Mouse (Mus musculus): ENCODE data around the gene Cdkn2d.

DNA sequence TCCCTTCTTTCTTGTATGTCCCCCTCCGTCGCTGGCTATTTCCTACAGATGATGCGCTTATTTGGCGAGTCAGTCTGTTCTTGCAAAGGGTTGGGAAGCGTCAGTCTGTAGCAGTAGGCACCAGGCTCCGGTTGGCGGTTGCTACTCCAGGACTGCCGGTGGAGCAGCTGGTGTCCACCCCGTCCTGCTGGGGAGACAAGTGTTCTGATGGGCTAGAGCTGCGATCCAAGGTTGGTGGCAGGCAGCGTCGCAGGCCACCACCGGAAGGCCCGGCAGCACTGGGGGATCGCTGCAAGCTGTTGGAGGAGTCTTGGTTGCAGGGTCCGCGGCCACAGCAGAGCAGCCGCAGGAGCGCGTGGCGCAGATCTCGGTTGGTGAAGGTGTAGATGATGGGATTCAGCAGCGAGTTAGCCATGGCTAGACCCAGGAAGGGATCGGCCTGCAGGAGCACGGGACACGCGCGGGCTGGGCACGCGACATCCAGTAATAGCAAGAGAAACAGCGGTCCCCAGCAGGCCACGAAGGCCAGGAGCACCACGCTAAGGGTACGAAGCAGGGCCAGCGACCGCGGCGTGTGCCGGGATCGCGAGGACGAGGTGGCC, 47.3 kb downstream of the Cdkn2d start:
- no peak for TF ChIP-seq CTCF (IDR thresholded peaks at IDR 0.05; ENCODE audit: low read depth)
- TF ChIP-seq EP300 (IDR thresholded peaks at IDR 0.05; ENCODE audit: low read depth): no peak

Measured in liver, postnatal 0 days (tissue).